Mouse (Mus musculus): ENCODE data around the gene Znhit1.

Gene Znhit1

DNA sequence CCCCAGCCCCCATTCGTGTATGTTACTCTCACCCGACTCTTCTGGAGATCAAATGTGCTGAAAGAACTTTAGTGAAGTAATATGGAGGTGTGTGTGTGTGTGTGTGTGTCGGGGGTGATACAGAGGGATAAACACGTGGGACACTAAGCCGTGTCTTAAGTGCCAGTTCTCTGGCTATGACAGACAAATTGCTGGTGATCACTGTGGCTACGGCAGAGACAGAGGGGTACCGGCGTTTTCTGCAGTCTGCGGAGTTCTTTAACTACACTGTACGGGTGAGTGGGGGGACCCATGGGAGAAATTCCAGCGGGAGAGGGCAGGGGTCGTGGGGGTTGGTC, at the start of gene Znhit1:
TSS of gene Znhit1 (minus strand) at position 88 of the 338 bp plus-strand sequence.
- DNase-seq (ENCODE audit: low spot score) = no peak

DNA sequence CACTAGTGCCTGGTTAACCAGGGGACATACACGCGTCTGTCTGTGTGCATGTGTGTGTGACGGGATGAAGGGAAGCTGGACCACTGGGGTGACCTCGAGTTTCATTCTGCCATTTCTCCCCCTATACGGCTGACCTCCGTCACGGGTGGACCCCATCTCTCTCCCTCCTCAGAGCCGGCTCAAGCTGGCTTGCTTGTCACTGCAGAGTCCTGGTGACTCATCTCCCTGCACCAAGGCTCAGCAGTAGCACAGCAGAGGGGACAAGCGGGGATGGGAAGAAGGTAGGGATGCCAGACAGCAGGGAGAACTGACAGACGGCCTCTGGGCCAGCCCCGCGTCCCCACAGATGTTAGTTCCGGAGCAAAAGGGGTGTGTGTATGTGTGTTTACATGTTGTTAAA, 48.4 kb upstream of the Znhit1 start:
- DNase-seq (ENCODE audit: low spot score) = no peak

DNA sequence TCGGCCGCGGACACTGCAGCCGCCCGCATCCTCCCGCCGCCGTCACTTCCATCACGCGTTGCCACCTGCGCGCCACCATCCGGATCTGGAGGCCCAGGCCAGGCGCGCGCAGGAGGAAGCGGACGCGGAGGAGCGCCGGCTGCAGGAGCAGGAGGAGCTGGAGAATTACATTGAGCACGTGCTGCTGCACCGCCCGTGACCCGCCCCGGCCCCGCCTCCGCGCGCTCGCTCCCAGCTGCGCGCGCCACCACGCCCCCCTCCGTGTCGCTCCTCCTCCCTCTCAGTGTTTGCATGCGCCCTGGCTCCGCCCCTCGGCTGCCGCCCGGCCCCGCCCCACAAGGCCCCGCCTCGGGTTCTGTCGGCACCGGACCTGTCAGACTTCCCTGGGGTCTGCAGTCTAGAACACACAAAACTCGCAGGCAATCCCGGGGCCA, 44.8 kb upstream of the Znhit1 start:
- peak; percentile 92 for DNase-seq (ENCODE audit: low spot score)

DNA sequence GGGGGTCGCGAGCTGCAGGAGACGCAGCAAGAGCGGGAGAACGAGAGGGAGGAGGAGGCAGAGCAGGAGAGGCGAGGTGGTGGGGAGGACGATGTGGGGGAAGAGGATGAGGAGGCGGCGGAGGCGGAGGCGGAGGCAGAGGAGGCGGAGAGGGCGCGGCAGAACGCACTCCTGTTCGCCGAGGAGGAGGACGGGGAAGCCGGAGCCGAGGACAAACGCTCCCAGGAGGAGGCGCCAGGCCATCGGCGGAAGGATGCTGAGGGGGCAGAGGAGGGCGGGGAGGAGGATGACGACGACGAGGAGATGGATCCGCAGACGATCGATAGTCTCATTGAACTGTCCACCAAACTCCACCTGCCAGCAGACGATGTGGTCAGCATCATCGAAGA, 44.2 kb upstream of the Znhit1 start:
- DNase-seq (ENCODE audit: low spot score) = peak; percentile 33

DNA sequence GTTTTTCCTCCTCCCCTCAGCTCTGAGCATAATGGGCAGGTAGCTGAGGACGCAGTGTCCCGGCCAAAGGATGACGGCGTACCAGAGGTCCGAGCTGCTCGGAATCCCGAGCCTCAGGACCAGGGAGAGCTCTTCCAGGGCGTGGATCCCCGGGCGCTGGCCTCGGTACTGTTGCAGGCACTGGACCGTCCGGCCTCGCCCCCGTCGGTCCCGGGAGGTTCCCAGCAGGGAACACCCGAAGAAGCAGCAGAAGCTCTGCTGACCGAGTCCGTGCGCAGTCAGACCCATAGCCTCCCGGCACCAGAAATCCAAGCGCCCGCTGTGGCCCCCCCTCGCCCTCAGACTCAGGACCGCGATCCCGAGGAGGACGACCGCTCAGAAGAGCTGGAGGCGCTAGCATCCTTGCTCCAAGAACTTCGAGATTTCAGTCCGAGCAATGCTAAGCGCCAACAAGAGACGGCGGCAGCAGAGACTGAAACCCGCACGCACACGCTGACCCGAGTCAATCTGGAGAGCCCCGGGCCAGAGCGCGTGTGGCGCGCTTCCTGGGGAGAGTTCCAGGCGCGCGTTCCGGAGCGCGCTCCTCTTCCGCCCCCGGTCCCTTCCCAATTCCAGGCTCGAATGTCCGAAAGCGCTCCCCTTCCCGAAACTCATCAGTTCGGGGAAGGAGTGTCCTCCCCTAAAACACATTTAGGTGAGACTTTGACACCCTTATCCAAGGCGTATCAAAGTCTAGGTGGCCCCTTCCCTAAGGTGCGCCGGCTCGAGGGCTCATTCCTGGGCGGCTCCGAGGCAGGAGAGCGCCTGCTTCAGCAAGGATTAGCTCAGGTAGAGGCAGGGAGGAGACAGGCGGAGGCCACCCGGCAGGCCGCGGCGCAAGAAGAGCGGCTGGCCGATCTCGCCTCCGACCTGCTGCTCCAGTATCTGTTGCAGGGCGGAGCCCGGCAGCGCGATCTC, 43.5 kb upstream of the Znhit1 start:
- peak; percentile 43 for DNase-seq (ENCODE audit: low spot score)

DNA sequence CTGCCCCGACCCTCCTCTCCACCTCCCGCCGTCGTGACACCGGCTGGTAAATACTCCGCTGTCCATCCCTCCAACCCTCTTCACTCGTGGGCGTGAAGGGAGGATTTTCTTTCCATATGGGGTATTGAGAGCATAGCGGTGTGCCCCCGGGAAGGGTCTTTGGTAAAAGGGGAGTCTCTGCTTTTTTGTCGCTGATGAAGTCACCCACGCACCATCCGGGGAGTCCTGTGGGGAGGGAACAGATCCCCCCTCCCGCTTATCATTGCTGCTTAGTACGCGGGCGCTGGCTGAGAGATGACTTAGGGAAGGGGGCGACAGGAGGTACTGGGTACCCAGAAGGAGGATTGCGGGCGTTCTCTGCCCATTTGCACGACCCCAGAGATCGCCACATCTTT, 42.6 kb upstream of the Znhit1 start:
- DNase-seq (ENCODE audit: low spot score) = no peak

DNA sequence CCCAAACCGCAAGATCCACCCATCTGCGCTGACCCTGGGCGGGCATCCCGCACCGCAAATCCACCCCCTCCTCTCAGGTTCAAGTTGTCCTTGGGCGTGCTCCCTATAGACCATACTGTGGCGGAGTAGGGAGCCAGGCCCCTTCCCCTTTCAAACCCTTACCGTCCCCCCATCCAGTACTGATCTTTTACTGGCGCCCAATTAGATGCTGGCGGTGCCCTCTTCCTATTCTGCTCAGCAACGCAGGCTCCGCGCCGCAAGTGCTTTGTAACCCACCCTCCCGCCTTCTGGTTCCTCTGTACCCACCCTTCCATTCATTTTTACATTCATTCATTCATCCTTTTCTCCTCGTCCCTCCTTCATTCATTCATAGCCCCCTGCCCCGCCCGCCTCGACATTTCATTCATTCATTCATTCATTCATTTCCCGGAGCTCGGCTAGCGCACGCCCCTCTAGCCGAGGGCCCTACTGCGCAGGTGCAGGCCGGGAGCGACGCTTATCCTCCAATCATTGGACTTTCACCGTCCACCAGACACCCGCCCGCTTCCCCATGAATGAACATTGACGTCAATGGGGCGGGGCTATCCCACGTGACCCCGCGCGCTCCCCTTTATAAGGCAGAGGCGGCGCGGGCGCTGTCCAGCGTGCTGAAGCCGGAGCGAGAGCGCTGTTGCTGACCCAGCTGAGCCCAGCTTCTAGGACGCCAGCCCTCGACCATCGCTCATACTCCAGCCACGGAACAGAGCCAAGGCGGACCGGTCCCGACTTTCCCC, 42.0 kb upstream of the Znhit1 start:
- DNase-seq (ENCODE audit: low spot score) = peak; percentile 99

DNA sequence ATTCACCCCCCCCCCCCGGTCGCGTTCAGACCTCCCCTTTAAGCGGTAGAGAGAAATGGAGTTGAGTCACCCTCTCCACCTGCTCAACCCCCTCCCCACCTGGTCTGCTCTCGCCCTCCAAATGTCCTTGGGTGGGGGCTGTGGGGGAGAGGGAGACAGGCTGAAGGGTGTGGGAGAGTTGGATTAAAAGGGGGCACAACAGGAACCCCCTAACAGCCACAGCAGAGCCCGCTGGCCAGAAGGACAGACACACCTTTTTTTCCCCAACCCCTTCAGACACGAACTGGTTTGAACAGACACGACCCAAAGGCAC, 41.4 kb upstream of the Znhit1 start:
- no peak for DNase-seq (ENCODE audit: low spot score)

DNA sequence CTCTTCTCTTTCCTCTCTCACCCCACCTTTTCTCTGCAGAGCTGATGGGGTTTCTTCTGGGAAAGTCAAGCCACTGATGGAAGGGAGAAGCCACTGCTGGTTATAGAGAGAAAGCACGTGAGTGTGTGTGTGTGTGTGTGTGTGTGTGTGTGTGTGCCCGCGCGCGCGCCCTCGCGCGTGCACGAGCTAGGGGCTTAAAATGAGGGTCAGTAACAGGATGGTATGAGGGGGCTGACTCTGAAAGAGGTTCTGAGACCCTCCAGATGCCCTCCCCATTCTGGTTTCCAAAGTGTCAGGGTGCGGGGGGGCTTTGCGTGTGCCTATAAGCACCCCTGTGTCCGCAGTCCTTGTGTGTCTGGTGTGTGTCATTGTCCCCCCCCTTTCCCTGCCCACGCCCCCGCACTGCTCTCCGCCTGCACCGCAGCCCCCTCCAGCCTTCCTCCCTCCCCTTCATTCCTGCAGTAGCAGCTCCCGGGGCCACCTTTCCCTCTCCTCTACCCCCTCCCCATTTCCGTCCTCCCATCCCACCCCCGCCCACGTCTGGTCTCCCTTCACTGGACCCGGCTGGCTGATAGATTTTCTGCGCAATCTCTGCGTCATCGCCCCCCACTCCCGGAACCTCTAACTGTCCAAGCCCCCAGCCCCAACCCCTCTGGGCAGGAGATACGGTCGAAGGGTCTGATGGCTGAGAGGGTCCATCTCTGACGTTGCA, 40.9 kb upstream of the Znhit1 start:
- no peak for DNase-seq (ENCODE audit: low spot score)

DNA sequence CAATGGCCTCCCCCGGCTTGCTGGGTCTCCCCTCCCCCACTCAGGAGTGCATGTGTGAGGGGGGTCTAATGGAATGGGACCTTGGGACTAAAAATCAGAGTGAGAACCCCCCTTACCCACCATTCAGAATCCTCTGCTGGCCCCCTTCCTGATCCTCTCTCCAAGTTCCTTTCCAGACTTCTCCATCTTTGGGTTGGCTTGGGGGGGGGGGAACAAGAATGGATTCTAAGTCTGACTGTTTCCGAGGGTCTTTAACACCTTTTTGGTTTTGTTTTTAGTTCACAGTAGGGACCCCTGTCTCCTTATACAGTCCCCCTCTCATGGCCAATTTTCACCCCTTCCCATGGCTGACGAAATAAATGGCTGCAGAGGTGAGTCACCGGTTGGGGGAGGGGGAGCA, 38.3 kb upstream of the Znhit1 start, which contains the start of gene Vgf:
TSS of gene Vgf (plus strand) at position 301 of the 400 bp plus-strand sequence.
- DNase-seq (ENCODE audit: low spot score) = no peak

DNA sequence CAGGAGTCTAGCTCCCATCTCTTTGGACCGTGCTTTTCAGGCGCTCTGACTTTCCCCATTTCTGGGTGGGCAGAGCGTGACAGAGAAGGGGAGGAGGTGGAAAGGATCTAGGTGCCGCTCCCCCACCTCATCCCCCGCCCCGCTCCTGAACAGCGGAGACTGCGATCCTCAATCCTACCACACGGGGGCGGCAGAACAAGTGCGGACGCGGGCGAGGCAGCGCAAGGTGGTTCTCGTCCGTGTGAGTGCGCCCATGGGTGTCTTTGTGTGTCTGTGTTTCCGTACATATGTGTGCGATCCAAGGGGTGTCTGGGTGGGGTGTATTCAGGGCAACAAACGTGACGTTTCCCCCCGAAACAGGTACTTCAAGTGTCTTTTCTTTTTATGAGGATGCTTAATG, 37.3 kb upstream of the Znhit1 start:
- peak; percentile 82 for DNase-seq (ENCODE audit: low spot score)

DNA sequence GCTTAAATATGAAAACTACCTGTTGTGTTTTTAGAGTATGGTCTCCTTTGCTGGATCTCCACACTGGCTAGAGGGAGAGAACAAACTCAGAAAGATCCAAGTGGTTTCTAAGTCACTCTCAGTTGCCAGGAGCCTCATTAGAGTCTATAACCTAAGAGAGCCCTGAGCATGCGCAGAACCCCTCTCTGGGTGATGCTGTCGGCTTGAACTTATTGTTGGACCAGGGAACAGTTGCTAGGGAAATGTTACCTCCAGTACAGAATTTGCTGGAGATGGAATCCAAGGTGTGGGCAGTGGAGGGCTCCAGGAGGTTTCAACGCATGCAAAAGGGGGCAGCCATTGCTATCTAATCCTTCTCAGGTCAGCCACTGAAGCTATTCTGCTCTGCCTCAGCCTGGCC, 36.5 kb upstream of the Znhit1 start:
- DNase-seq (ENCODE audit: low spot score) = no peak

DNA sequence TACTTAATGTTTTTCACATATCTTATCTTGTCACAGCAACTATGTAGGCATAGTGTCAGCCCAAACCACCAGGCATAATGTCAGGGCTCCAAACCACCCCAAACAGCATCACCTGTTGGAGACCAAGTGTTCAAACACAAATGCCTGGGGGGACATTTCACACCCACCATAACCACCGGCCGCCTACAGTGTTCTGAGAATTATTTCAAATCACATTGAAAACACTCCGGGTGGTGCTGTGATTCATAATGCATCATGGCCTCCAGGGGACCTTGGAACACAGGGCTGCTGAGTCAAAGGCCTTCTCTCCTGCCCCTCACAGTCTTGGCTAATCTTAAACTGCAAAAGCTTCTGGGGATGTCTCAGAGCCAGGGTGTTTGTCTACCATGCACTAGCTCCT, 28.1 kb upstream of the Znhit1 start:
- DNase-seq (ENCODE audit: low spot score) = no peak

DNA sequence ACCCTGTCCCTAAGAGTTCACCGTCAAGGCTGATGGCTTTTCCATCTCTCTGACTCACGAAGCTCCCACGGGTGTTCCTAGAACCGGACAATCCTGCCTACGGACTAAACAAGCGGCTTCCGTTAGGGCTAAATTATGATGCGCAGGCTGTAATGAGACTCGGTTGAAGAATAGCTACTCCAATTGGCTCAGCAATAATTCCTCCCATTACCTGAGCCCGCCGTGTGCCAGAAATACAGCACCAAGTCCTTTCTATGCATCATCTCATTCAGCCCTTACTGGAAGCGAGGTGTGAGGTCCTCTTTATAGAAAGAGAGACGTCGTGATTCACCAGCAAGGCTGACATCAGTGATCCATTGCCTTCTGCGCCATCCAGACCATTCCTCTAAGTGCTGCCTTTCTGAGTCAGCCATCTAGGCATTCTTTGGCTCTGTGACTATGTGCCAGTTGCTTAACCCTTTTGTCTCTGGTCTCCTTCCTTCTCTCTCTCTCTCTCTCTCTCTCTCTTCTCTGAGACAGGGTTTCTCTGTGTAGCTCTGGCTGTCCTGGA, 24.7 kb upstream of the Znhit1 start:
- DNase-seq (ENCODE audit: low spot score) = no peak

DNA sequence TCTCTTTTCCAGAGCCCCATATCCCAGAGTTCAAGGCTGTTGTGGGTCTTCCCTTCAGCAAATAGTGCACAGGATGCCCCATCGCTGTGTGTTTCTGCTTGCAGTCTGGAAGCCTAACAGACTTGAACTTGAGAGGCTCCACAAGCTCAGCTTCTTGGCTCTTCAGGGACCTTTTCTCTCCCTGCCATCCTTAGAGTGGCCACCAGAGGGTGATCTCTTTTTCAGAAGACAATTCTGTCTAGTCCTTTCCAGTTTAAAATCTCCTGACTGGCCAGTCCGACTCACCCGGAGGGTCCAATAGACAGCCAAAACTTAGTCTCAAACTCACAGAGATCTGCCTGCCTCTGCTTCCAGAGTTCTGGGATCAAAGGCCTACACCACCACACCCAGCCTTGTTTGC, 22.2 kb upstream of the Znhit1 start:
- DNase-seq (ENCODE audit: low spot score) = no peak

DNA sequence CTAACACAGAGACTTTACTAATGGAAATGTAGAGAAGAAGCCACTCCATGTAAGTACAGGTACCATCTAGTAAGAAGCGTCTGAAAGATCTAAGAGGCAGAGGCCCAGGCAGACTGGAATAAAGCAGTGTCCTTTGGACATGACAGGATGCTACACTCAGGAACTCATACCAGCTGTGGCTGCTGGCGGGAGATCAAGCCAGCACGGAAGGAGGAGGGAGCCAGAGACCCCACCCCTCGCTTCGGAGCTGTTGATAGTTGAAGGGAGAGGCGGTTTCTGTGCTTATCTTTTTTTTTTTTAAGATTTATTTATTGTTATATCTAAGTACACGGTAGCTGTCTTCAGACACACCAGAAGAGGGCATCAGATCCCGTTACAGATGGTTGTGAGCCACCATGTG, 19.5 kb upstream of the Znhit1 start:
- no peak for DNase-seq (ENCODE audit: low spot score)

DNA sequence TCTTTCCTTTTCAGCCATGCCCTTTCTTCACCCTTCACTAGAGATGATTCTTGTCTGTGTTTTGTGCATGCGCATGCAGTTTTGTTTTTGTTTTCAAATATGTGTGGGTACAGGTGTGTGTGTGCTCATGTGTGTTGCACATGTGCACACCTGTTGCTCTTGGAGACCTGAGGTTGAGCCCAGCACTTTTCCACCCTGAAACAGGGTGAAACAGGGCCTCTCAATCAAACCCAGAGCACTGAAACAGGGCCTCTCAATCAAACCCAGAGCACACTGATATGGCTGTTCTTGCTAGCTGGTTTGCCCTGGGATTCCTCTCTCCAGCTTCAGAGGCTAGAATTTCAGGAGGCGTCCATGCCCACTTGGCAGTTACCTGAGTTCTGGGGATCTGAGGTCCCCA, 12.8 kb upstream of the Znhit1 start:
- no peak for DNase-seq (ENCODE audit: low spot score)

DNA sequence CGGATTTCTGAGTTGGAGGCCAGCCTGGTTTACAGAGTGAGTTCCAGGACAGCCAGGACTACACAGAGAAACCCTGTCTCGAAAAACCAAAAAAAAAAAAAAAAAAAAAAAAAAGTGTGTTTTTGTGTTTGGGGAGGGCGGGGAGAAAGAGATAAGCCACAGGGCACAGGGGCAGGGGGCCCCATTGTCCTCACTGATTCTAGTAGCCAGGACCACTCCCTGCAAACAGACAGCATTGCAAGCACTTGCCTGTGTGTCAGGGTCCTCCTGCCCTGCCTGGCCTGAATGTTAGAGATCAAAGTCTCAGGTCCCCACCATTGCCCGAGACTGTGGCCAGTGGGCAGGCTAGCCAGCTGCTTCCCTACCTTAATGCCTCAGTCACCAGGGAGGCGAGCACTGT, 11.6 kb upstream of the Znhit1 start:
- DNase-seq (ENCODE audit: low spot score) = no peak

DNA sequence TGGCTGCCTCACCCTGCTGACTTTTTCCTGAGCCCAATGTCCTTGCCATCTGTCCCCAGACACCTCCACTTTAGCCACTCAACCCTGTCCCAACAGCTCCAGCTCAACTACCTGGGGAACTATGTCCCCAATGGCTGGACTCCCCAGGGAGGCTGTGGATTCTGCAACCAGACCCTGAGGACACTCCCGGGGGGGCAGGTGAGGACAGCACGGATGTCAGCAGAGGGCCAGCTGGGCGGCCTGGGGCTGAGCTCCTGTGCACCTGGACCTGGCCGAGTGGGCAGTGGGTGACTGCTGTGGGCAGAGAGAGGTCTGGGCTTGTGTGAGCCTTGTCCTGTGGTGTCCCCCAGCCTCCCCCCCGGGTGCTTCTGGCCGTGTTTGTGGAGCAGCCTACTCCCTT, 2.0 kb upstream of the Znhit1 start:
- DNase-seq (ENCODE audit: low spot score) = no peak

DNA sequence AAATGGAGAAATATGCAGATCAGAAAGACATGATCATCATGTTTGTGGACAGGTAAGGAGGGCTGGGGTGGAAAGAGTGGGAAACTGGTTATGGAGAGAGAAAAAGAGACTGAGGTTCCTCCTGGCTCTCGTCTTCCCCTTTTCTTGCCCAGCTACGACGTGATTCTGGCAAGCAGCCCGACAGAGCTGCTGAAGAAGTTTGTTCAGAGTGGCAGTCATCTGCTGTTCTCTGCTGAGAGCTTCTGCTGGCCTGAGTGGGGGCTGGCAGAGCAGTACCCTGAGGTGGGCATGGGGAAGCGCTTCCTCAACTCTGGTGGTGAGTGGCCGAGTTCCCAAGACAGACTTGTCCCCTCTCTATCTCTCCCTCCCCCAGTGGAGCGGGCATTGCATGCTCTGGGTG, 599 bp upstream of the Znhit1 start:
- no peak for DNase-seq (ENCODE audit: low spot score)

DNA sequence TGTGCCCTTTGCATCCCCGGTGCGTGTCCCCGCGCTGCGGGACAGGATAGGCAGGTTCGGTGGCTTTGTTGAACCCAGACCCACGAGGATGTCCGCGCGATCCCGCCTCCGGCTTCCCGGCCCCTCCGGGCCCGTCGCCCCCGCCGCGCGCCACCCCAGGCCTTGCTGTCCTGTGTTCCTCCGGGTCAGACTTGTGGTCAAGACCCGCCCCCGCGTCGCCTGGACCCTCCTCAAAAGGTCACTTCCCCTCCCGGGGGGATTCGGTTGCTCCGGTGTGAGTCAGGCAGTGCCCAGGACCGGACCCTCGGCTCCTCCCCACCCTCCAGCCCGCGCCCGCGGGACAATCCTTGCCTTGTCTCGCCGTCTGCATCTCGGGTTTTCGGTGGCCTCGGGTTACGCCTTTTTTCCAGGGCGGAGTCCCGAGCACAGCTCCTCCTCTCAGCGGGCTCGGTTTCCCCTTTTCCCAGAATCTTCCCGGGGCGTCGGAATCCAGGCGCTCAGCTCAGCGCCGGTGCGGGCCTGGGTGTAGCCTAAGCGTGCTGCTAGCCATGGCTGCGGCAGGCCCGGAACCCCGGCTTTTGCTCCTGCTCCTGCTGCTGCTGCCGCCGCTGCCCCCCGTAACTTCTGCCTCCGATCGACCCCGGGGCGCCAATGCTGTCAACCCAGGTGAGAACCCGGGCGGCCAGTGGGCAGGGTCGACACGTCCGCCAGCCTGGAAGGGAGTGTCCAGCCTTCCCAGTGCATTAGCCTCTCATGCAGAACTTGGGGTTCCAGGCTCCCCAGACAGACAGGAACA, 485 bp downstream of the Znhit1 start:
- DNase-seq (ENCODE audit: low spot score) = peak; percentile 73

DNA sequence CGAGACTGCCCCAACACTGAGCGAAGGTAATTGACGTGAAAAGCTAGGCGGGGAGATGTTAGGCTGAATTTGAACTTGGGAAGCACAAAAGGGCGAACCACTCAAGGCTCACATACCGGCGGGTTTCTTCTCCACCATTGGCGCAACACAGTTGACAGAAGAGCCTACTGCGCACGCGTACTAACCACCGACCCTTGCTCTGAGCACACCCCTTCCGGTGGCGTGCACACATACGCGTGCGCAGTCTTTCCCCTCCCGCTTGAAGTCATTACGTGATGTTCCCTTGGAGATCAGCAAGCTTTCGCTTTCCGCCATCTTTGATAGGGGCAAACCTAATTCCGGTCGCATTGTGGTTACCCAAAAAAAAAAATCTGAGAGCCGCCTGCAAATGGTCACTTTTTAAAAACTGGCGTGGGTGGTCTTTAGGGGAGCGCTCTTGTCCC, 1.1 kb downstream of the Znhit1 start, which contains the start of gene Plod3:
TSS of gene Plod3 (plus strand) at position 325 of the 443 bp plus-strand sequence.
- DNase-seq (ENCODE audit: low spot score) = peak; percentile 100
